Mouse (Mus musculus): Measurements from ENCODE around the gene Plekha1.

GRCm38 (mm10) chr7:130867256-130867655, 1.7 kb downstream of the Plekha1 start:
- TF ChIP-seq CTCF (IDR thresholded peaks at IDR 0.05; ENCODE audit: low read depth, low read length) (no peak), TAL1 (conservative IDR thresholded peaks at IDR 0.05; ENCODE audit: low read depth, low read length) (no peak)
